ENCODE assay signal across 1 mouse cellular context in the genomic region with DNA sequence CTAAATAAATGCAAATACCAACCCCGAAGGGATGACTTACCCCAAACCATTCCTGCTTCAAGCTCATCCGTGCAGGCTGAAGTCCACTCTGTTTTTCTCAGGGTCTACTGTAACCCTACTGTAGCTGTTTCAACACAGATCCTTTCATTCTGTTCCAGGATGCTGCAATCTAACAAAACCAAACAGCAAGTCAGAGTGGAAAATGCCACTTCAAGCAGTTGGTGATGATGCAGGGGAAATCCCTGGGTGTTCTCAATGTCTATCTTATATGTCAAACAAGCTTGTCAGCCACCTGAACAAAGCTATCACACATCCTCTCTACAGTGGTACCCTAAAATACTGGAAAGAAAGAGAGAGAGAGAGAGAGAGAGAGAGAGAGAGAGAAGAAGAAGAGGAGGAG.
TF ChIP-seq lines count a peak whose summit lies in the region.

No protein-coding gene starts in this region.

TF ChIP-seq in CH12.LX, 34 proteins besides CTCF, POLR2A, EP300 and RAD21 (continued from another document):
- TF ChIP-seq ETS1 (conservative IDR thresholded peaks at IDR 0.05; ENCODE audit: low read depth, low read length) = peak; percentile 65
- 0 out of 2 replicates have a peak, but pooled peaks have one; percentile 18 for TF ChIP-seq IRF4 (IDR thresholded peaks at IDR 0.05; ENCODE audit: low read depth, low read length)
- peak; percentile 57; the same call in 1 of the 2 replicates for TF ChIP-seq JUND (conservative IDR thresholded peaks at IDR 0.05; ENCODE audit: low read depth, low read length)
- TF ChIP-seq PAX5 (IDR thresholded peaks at IDR 0.05; ENCODE audit: low read length) = no peak
- TF ChIP-seq ZMIZ1 (IDR thresholded peaks at IDR 0.05; ENCODE audit: low read depth, low read length) = no peak
- peak; percentile 32; the same call in 1 of the 2 replicates for TF ChIP-seq SIN3A (IDR thresholded peaks at IDR 0.05; ENCODE audit: low read length)
- TF ChIP-seq MAFK (IDR thresholded peaks at IDR 0.05; ENCODE audit: insufficient replicate concordance, low read length) = peak; percentile 55; the same call in 1 of the 2 replicates
- no peak for TF ChIP-seq NRF1 (IDR thresholded peaks at IDR 0.05; ENCODE audit: low read depth, low read length)
